Mouse (Mus musculus) spleen, postnatal 14 days (tissue): Measurements from ENCODE around the gene Nolc1.
"Not testable (repeated sequence)": the region's sequence is repeated elsewhere in the genome, so short reads cannot be mapped to it uniquely, and the experiment has no call there.

ENCODE experiments used
- DNase-seq, 2 experiments: peaks; one replicate each; pipeline ENCODE4 v3.0.0; 2021 to 2022; ENCODE audit warnings: low spot score in 2 of 2

Nolc1 gene

GRCm38 (mm10) chr19:46091641-46092040 is 16.0 kb downstream of the Nolc1 start:
- DNase-seq = no peak

- DNase-seq = no peak
Observed at GRCm38 (mm10) chr19:46094144-46094543, 18.5 kb downstream of the Nolc1 start.

- no peak for DNase-seq
Observed at GRCm38 (mm10) chr19:46095291-46095690, 19.6 kb downstream of the Nolc1 start.

DNA sequence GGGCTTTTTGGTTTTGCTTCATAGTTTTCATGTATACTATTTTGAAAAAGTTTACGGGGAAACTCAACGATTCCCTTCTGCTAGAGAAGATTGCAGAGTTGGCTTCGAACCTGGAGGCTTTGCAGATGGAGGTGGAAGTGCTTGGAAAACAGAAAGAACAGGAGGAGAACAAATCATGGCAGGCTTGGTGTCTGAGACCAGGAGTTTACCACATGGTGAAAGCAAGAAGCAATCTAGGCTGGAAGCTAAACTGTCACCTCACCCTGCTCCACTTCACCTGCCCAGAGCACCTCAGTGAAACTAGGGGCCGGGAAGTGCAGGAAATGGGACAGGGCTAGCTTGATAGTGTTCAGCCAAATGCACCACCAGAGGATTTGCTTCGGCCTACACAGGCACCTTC is 20.7 kb downstream of the Nolc1 start:
- no peak for DNase-seq

DNA sequence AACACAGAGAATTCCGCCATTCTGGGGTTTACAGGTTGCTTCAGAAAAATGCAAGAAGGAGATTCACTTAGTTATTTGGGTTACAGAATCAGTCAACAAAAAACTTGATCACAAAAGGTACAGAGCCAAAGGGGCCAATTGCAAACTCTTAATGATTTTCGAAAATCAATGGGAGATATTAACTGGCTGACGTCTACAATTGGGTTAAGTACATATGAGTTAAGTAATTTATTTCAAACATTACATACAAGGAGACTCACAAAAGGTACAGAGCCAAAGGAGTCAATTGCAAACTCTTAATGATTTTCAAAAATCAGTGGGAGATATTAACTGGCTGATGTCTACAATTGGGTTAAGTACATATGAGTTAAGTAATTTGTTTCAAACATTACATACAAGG is 23.9 kb downstream of the Nolc1 start:
- no peak for DNase-seq

DNA sequence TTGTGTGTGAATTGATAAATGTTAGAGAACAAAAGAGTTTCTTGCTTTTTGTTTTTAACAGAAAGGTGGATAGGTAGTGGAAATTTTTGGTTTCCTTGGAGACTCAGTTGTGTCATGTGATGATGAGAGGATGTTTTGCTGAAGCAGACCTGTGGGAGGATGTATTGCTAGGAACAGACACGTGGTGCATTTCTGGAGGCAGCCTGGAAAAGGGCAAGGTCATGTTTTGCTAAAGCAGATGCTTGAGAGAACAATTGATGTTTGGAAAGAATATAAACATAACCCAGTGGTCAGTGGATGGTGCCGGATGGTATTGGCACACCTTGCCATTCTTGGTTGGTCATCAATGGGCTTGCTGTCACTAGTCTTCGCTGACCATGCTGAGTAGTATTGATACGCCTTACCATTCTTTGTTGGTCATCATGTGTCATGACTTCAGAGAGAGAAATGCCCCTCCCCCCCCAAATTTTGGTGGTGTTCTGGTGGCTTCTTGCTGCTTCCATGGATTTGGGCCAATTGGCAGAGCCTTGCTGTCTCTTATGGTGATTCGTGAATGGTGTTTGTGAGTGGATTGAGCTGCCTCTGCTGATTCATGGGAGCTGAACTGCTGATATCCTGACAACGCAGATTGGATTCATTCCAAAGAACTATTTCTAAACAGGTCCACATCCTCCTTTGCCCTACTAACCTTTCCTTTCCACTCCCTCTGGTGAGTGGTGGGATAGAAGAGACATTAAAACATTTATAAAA is 27.9 kb downstream of the Nolc1 start:
- no peak for DNase-seq

DNA sequence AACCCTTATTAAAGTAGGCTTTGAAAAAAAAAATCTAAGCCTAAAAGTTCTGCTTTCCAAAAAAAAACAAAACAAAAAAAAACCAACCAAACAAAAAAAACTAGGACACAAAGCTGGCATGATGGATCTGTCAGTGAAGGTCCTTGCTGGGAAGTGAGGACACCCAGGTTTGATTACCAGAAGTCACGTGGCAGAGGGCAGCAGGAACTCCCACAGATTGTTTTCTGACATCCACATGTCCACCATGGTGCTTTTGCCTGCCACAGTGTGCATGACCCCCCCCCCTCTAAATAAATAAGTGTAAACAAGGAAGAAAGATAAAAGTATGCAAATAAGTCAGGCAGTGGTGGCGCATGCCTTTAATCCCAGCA is 28.5 kb downstream of the Nolc1 start:
- DNase-seq = no peak

DNA sequence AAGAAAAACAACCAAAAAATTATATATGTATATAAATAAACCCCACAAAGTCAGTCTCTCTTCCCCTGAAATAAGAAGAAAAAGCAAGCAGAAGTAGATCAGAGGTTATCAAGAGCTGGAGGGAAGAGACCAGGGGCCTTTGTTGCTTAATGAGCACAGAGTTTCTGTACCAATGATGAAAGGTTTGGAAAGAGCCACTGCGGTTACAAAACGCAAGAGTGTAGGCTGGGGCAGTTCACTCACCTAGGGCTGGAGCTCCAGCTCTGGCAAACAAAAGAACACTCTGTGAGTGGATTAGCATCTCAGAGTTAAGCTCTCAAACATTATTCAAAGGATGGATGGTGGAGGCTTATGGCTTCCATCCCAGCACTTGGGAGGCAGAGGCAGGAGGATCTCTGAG is 34.6 kb downstream of the Nolc1 start:
- DNase-seq = no peak

DNA sequence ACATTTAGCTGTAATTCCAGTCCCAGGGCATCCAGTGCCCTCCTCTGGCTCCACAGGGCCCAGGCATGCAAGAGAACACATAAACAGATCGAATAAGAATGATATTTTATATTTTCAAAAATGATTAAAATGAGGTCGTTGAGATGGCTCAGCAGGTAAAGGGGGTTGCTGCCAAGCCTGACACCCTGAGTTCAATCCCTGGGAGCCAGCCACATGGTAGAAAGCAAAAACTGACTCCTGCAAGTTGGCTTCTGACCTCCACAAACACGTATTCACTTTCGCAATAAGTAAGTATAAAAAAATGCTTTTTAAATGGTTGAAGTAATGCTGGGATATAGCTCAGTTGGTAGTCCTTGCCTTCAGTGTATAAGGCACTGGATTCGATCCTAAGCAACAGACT is 35.1 kb downstream of the Nolc1 start:
- DNase-seq = no peak

DNA sequence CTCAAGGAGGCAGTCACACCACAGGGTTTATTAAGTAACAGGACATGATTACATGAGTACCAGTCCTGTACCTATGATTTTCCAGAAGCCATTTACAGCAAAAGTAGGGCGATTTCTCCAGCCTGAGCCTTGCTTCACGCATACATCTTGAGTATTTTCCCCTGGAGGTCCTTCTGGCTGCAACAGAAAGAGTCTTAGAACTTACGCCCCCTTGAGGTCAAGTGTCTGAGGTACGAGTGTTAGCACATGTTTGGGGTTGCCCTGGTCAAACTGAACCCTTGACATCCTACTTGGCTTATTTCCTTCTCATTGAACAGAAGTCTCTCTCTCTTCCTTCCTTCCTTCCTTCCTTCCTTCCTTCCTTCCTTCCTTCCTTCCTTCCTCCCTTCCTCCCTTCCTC is 39.0 kb downstream of the Nolc1 start:
- DNase-seq = no peak

DNA sequence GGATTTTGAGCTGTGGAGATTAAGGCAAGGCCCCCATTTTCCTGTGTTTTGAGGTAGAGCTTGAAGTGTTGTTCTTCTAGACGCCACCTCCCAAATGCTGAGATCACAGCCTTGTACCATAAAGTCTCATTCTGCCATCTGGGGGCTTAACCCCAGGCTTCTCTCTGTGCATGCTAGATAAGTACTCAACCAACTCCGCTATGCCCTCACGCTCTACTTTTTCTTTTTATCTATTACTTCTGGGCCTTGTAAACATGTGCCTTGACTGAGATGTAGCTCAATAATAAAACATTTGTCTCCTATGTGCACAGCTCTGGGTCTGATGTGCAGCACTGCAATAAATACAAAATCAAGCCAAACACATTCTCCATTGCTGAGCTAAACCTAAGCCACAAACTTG is 43.8 kb downstream of the Nolc1 start:
- DNase-seq = no peak

DNA sequence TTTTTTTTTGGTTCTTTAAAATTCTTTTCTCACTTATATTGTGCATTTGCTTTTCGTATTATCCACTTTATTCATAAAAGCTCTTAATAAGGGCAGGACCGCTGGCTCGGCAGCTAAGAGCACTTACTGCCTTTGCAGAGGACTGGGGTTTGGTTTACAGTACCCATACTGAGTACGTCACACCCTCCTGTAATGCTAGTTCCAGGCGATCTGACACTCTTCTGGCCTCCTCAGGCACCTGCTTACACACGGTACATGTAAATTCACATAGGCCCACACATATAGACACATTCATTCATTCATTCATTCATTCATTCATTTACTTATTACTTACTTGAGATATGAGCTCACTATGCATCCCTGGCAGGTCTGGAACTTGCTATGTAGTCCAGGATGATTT is 45.2 kb downstream of the Nolc1 start:
- DNase-seq = no peak

GRCm38 (mm10) chr19:46123876-46124275 is 48.2 kb downstream of the Nolc1 start:
- no peak for DNase-seq

DNA sequence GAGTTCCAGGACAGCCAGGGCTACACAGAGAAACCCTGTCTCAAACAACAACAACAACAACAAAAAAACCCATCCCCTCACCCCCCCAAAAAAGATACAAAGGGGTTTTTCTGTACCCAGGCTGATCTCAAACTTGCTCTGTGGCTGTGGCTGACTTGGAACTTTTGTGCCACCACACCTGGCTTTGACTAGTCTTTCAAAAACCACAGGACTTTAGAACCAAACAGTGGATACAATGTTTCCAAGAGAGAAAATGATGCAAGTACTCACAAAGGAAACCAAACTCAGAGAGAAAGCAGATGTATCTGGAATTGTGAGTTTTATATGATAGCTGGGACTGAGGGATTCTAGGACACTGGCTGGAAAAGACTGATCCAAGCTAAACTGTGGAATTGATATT is 49.0 kb downstream of the Nolc1 start:
- DNase-seq = no peak

- no peak for DNase-seq
Observed at GRCm38 (mm10) chr19:46126301-46126700, 50.6 kb downstream of the Nolc1 start.

- not testable (repeated sequence) for DNase-seq
Observed at GRCm38 (mm10) chr19:46129737-46130136, 54.1 kb downstream of the Nolc1 start.

- DNase-seq = no peak
Observed at GRCm38 (mm10) chr19:46131283-46131682, 55.6 kb downstream of the Nolc1 start.

DNA sequence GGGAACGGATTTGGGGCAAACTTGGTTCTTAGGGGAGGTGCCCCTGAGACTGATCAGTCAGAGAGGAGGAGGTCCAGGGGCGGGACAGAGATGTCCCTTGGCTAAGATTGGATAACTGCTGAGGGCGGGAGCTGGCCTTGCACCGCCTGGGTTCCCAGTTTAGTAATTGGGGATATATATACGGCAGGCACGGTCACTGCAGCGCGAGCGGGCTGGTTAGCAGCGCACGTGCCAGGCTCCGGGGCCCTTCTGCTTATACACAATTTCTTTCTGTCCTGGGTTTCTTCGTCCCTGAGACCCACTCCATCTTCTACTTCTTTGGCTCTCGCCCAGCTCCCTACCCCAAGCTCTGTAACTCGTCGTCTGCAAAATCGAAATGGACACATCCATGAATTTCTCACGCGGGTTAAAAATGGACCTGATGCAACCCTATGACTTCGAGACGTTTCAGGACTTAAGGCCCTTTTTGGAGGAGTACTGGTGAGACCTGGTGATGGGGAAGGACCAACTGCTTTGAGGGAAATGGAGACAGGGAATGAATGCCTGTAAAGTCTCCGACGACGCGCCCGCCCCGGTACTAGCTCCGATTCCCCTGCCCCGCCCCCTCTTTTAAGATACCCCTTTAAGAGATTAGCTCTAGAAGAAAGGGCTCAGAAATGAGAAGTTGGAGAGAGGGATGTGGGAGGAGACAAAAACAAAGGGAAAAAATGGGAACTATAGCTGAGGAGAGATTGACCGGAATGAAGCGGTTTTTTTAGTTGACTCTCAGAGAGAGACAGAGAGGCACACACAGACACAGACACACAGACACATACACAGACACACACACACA is 56.2 kb downstream of the Nolc1 start, which contains the start of gene Elovl3:
Gene Elovl3 (plus strand): TSS at position 204 of the 832 bp plus-strand sequence.
- no peak for DNase-seq

- no peak for DNase-seq
Observed at GRCm38 (mm10) chr19:46132577-46132976, 56.9 kb downstream of the Nolc1 start.
